Mouse (Mus musculus) heart, adult 2 months (tissue): ENCODE results near the gene Hexim2.

ENCODE experiments used
- CTCF ChIP-seq: fragments of 200-600 bp; IDR thresholded peaks from 2 replicates; pipeline ENCODE4 v1.8.1; 2022; ENCODE audit warnings: antibody characterized with exemption, mild to moderate bottlenecking, moderate library complexity
- EP300 ChIP-seq: fragments of 200-500 bp; IDR thresholded peaks from 2 replicates; pipeline ENCODE4 v1.6.1; 2011; ENCODE audit warnings: low read depth, low read length, control low read depth; ENCODE audit not compliant: insufficient read depth
- POLR2A ChIP-seq: fragments of 200-500 bp; IDR thresholded peaks from 2 replicates; pipeline ENCODE4 v1.6.1; 2011; ENCODE audit warnings: mild to moderate bottlenecking, low read depth, low read length, control low read depth; ENCODE audit not compliant: insufficient read depth

DNA sequence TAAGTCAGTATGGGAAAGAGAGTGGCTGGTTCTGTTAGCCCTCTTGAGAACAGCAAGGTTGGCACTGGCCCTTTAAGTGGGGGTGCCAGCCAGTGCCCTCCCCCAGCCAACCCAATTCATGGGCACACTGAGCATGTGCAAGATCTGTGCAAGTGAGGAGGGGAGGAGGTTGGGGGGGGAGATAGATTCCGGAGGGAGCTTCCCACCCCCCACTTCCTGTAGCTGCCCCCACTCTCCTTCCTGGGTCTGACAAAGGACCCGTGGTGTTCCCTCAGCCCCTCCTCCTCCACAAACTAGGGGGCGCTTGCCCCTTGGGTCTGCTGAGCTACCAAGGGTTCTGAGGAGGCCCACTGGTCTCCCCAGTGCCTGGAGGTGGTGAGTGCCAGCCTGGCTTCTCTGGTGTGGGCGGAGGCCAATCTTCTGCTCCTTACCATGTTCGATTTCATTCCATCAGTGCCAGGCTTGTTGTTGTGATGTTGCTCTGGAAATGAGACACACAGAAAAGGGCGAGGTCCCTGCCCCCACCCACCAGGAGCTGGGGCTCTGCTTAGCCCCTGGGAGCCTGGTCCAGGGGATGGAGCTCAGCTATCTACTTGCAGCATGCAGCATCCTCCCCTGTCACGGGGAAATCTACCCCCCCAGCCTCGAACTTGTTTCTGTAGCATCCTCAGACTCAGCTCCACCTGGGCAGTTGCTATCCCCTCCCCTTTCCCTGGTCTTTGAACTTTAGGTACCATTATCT, 10.4 kb downstream of the Hexim2 start:
- TF ChIP-seq POLR2A = no peak
- TF ChIP-seq CTCF = no peak
- no peak for TF ChIP-seq EP300
